Mouse (Mus musculus) layer of hippocampus, adult 6 months (tissue): ENCODE measurements around the gene Parp11. TPM values are rescaled to one million over a fixed set of nuclear protein-coding genes. Genes with fewer than 3 reads are reported as not detected.

Source experiments
- long read RNA-seq, 2 experiments: library from polyadenylated mRNA; unstranded; transcript quantifications; one replicate each; pipeline ENCODE4 v2.0.0; 2019 to 2020
- polyA plus RNA-seq: library from polyadenylated mRNA; unstranded; fragments of <200 nt; fragmentation: Nextera tagmentation; gene quantifications from 2 replicates; pipeline ENCODE4 v1.2.3, GENCODE M21; 2021

Parp11 gene
- polyA plus RNA-seq: 14.9 and 15.0 TPM in 2 replicates
- long read RNA-seq, experiment 1, partial matches to known transcripts: 1 of 13 reads
- long read RNA-seq, experiment 1, other reads (novel, unspliced or antisense): 8 of 13 reads
- long read RNA-seq, experiment 2, transcript Parp11-201 (9 exons, 3,746 nt): major isoform, 26 of 82 reads
- long read RNA-seq, experiment 2, partial matches to known transcripts: 22 of 82 reads
- long read RNA-seq, experiment 2, other reads (novel, unspliced or antisense): 30 of 82 reads

GRCm38 (mm10) chr6:127446436-127446890 lies at the start of gene Parp11:
Gene Parp11 (plus strand): TSS chr6:127446840.

Other genes with a start within 250 kb of the Parp11 start
- 0.13 and 0.41 TPM in 2 replicates for gene Cracr2a, start 114.5 kb downstream of the Parp11 start, polyA plus RNA-seq